Mouse (Mus musculus): Measurements from ENCODE around the gene Depdc7. TPM values are rescaled to one million over a fixed set of nuclear protein-coding genes. Genes with fewer than 3 reads are reported as not detected.

Gene Depdc7
- polyA plus RNA-seq, 1 experiment: not detected

GRCm38 (mm10) chr2:104699659-104700058 lies 43.0 kb downstream of the Depdc7 start:
- Histone ChIP-seq H3K4me3 (ENCODE audit: insufficient read depth, low read depth, low read length) (no peak overlapping the region), H3K27ac (replicated peaks; ENCODE audit: low read depth, low read length) (no peak overlapping the region), H3K4me1 (ENCODE audit: control insufficient read depth, insufficient read depth, insufficient read length, low read length) (no peaks in the 10 kb centered on the region)

GRCm38 (mm10) chr2:104692551-104692950 lies 50.1 kb downstream of the Depdc7 start:
- Histone ChIP-seq H3K4me1 (ENCODE audit: control insufficient read depth, insufficient read depth, insufficient read length, low read length) (no peaks in the 10 kb centered on the region), H3K4me3 (ENCODE audit: insufficient read depth, low read depth, low read length) (no peak overlapping the region), H3K27ac (replicated peaks; ENCODE audit: low read depth, low read length) (no peak overlapping the region)

GRCm38 (mm10) chr2:104690720-104691119 lies 52.0 kb downstream of the Depdc7 start:
- H3K27ac ChIP-seq (replicated peaks; ENCODE audit: low read depth, low read length): no peak overlapping the region
- H3K4me3 ChIP-seq (ENCODE audit: insufficient read depth, low read depth, low read length): no peak overlapping the region
- H3K4me1 ChIP-seq (ENCODE audit: control insufficient read depth, insufficient read depth, insufficient read length, low read length): no peaks in the 10 kb centered on the region

GRCm38 (mm10) chr2:104688724-104689123 lies 54.0 kb downstream of the Depdc7 start:
- H3K4me3 ChIP-seq (ENCODE audit: insufficient read depth, low read depth, low read length): no peak overlapping the region
- no peaks in the 10 kb centered on the region for H3K4me1 ChIP-seq (ENCODE audit: control insufficient read depth, insufficient read depth, insufficient read length, low read length)

GRCm38 (mm10) chr2:104688321-104688720 lies 54.4 kb downstream of the Depdc7 start:
- H3K4me3 ChIP-seq (ENCODE audit: insufficient read depth, low read depth, low read length): no peak overlapping the region
- H3K4me1 ChIP-seq (ENCODE audit: control insufficient read depth, insufficient read depth, insufficient read length, low read length): no peaks in the 10 kb centered on the region
- no peak overlapping the region for H3K27ac ChIP-seq (replicated peaks; ENCODE audit: low read depth, low read length)

More at GRCm38 (mm10) chr2:104688724-104689123, 54.0 kb downstream of the Depdc7 start:
- H3K27ac ChIP-seq (replicated peaks; ENCODE audit: low read depth, low read length): no peak overlapping the region

- H3K27ac ChIP-seq (replicated peaks; ENCODE audit: low read depth, low read length): no peak overlapping the region
- no peak overlapping the region for H3K4me3 ChIP-seq (ENCODE audit: insufficient read depth, low read depth, low read length)
- no peaks in the 10 kb centered on the region for H3K4me1 ChIP-seq (ENCODE audit: control insufficient read depth, insufficient read depth, insufficient read length, low read length)
These were observed 55.4 kb downstream of the Depdc7 start for GRCm38 (mm10) chr2:104687261-104687660.

- Histone ChIP-seq H3K4me1 (ENCODE audit: control insufficient read depth, insufficient read depth, insufficient read length, low read length) (no peaks in the 10 kb centered on the region), H3K4me3 (ENCODE audit: insufficient read depth, low read depth, low read length) (no peak overlapping the region), H3K27ac (replicated peaks; ENCODE audit: low read depth, low read length) (no peak overlapping the region)
These were observed 57.3 kb downstream of the Depdc7 start for GRCm38 (mm10) chr2:104685418-104685817.

GRCm38 (mm10) chr2:104684771-104685170 lies 57.9 kb downstream of the Depdc7 start:
- H3K4me3 ChIP-seq (ENCODE audit: insufficient read depth, low read depth, low read length): no peak overlapping the region
- no peaks in the 10 kb centered on the region for H3K4me1 ChIP-seq (ENCODE audit: control insufficient read depth, insufficient read depth, insufficient read length, low read length)
- H3K27ac ChIP-seq (replicated peaks; ENCODE audit: low read depth, low read length): no peak overlapping the region

- Histone ChIP-seq H3K4me1 (ENCODE audit: control insufficient read depth, insufficient read depth, insufficient read length, low read length) (no peaks in the 10 kb centered on the region), H3K27ac (replicated peaks; ENCODE audit: low read depth, low read length) (no peak overlapping the region), H3K4me3 (ENCODE audit: insufficient read depth, low read depth, low read length) (no peak overlapping the region)
These were observed 65.4 kb downstream of the Depdc7 start for GRCm38 (mm10) chr2:104677326-104677725.

Other genes starting within 250 kb of the Depdc7 start
- gene Hipk3, start 248.4 kb downstream of the Depdc7 start, polyA plus RNA-seq (2012; ENCODE audit: insufficient read depth, insufficient read length, missing spikeins): 54.9 and 76.1 TPM in 2 replicates
- gene Cstf3, start 152.4 kb downstream of the Depdc7 start, polyA plus RNA-seq (2012; ENCODE audit: insufficient read depth, insufficient read length, missing spikeins): 16.0 and 18.7 TPM in 2 replicates
- 5.4 and 6.0 TPM in 2 replicates for gene Tcp11l1, start 30.7 kb downstream of the Depdc7 start, polyA plus RNA-seq (2012; ENCODE audit: insufficient read depth, insufficient read length, missing spikeins)
- not detected in 2 replicates for gene Pin1rt1, start 26.5 kb downstream of the Depdc7 start, polyA plus RNA-seq (2012; ENCODE audit: insufficient read depth, insufficient read length, missing spikeins)
- gene Qser1, start 73.9 kb upstream of the Depdc7 start, polyA plus RNA-seq (2012; ENCODE audit: insufficient read depth, insufficient read length, missing spikeins): 9.0 and 17.0 TPM in 2 replicates
- gene Prrg4, start 107.0 kb upstream of the Depdc7 start, polyA plus RNA-seq (2012; ENCODE audit: insufficient read depth, insufficient read length, missing spikeins): 0.38 TPM in 1 of 2 replicates, not detected in the other
- 7.7 and 16.4 TPM in 2 replicates for gene Ccdc73, start 124.9 kb upstream of the Depdc7 start, polyA plus RNA-seq (2012; ENCODE audit: insufficient read depth, insufficient read length, missing spikeins)